Comparison of ENCODE assay signal across 25 mouse cellular contexts in the genomic region with DNA sequence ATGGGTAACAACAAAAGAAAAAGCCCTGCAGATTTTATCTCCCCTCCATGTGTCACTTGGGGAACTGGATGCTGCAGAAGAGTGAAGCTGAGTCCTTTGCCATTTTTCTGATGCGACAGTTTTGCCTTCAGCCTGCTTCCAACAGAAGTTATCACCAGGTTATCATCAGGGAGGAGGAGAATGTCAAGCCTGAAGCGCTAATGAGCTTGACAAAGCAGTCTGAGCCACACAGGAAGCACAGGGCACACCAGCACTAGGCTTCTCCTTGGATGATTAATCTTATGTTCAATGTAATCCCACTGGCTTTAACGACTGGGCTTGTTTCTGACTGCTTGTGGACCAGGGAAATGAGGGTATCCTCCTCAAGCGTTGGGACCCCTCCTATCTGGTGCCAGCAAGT.
DNase-seq lines count a peak whose midpoint lies in the region; ATAC-seq lines count a peak whose summit lies in the region.
"Had no signal": no experiment of that assay in that cellular context is flagged by ENCODE, and none has a peak within 500 bp of the region (broad histone marks: within the 10 kb centered on the region; RNA-seq: fewer than 3 reads in every experiment).

No protein-coding gene starts in this region.

- no peak overlapping the region for H3K27ac ChIP-seq in kidney, embryonic 14.5 days (ENCODE audit: low read depth, low read length)
- H3K27ac ChIP-seq: embryonic facial prominence, embryonic 10.5 days; embryonic facial prominence, embryonic 13.5 days; forebrain, embryonic 12.5 days; forebrain, embryonic 15.5 days; hindbrain, embryonic 12.5 days; hindbrain, embryonic 15.5 days had no signal

- no peaks in the 10 kb centered on the region for H3K9me3 ChIP-seq in kidney, embryonic 14.5 days (ENCODE audit: control insufficient read depth, low read length)
- H3K9me3 ChIP-seq: embryonic facial prominence, embryonic 10.5 days; embryonic facial prominence, embryonic 13.5 days; forebrain, embryonic 12.5 days; forebrain, embryonic 15.5 days; heart, embryonic 12.5 days; hindbrain, embryonic 12.5 days; hindbrain, embryonic 15.5 days had no signal

- H3K27me3 ChIP-seq in kidney, embryonic 14.5 days (ENCODE audit: control insufficient read depth, insufficient read depth, low read length), result no peaks in the 10 kb centered on the region
- H3K27me3 ChIP-seq: embryonic facial prominence, embryonic 13.5 days; forebrain, embryonic 12.5 days; forebrain, embryonic 15.5 days; heart, embryonic 12.5 days; hindbrain, embryonic 12.5 days; hindbrain, embryonic 15.5 days had no signal

- H3K4me3 ChIP-seq in kidney, embryonic 14.5 days (ENCODE audit: low read length), result no peak overlapping the region
- H3K4me3 ChIP-seq: embryonic facial prominence, embryonic 10.5 days; embryonic facial prominence, embryonic 13.5 days; erythroblast, embryonic 14.5 days; forebrain, embryonic 12.5 days; forebrain, embryonic 15.5 days; heart, embryonic 12.5 days; hindbrain, embryonic 12.5 days; hindbrain, embryonic 15.5 days had no signal

- H3K4me1 ChIP-seq in kidney, embryonic 14.5 days (ENCODE audit: control insufficient read depth, insufficient read depth, low read length), result 0 out of 2 replicates have a peak, but pooled peaks cover 10% of the 10 kb centered on the region
- H3K4me1 ChIP-seq: forebrain, embryonic 12.5 days; forebrain, embryonic 15.5 days; hindbrain, embryonic 12.5 days; hindbrain, embryonic 15.5 days had no signal

- WGBS in kidney, embryonic 14.5 days, result 6% methylated on average over 4 of the region's 4 CpGs

- peak; percentile 14 for DNase-seq in embryo, embryonic 11 days
- DNase-seq in embryo, embryonic 9.5 days (ENCODE audit: extremely low spot score), result no peak
- DNase-seq in kidney, postnatal 36 days, result no peak
- peak; percentile 51 for DNase-seq in retina, embryonic 14.5 days (ENCODE audit: low spot score)
- DNase-seq in adipocyte (ENCODE audit: low spot score), result no peak
- DNase-seq in right cerebral cortex, postnatal 36 days (ENCODE audit: low spot score in 2 of 2), result no peak
- DNase-seq: adrenal gland, postnatal 10 days; adrenal gland, postnatal 36 days; cerebellum, adult 11 months; cerebellum, adult 2 months; cerebellum, adult 9-11 months; cerebellum, postnatal 25 days; gastrocnemius, postnatal 10 days; gastrocnemius, postnatal 36 days; heart, postnatal 14 days had no signal

- H3K4me2 ChIP-seq in kidney, embryonic 14.5 days (replicated peaks; ENCODE audit: low read depth, low read length), result no peak overlapping the region
- H3K4me2 ChIP-seq: embryonic facial prominence, embryonic 13.5 days; forebrain, embryonic 12.5 days; forebrain, embryonic 15.5 days; heart, embryonic 12.5 days; hindbrain, embryonic 12.5 days; hindbrain, embryonic 15.5 days had no signal

- no peak overlapping the region for H3K9ac ChIP-seq in kidney, embryonic 14.5 days (ENCODE audit: low read depth, low read length)
- H3K9ac ChIP-seq: embryonic facial prominence, embryonic 13.5 days; forebrain, embryonic 12.5 days; forebrain, embryonic 15.5 days; heart, embryonic 12.5 days; hindbrain, embryonic 12.5 days; hindbrain, embryonic 15.5 days had no signal

- H3K36me3 ChIP-seq in kidney, embryonic 14.5 days (ENCODE audit: control insufficient read depth, insufficient read depth, low read length), result no peaks in the 10 kb centered on the region
- H3K36me3 ChIP-seq: embryonic facial prominence, embryonic 10.5 days; embryonic facial prominence, embryonic 13.5 days; forebrain, embryonic 12.5 days; forebrain, embryonic 15.5 days; heart, embryonic 12.5 days; hindbrain, embryonic 12.5 days; hindbrain, embryonic 15.5 days had no signal

- ATAC-seq in kidney, embryonic 14.5 days (ENCODE audit: low FRiP score, low TSS enrichment), result peak; percentile 52
- ATAC-seq: activated CD4-positive, CD25-positive, alpha-beta regulatory T cell, adult 4 months; forebrain, embryonic 15.5 days had no signal

Comparison
In these comparisons a context has a peak if more than half of its experiments do, and no peak if none do; other contexts are left out.
1. DNase-seq: peak in embryo, embryonic 11 days (single experiment) and retina, embryonic 14.5 days (single experiment); none in embryo, embryonic 9.5 days (single experiment), kidney, postnatal 36 days (0 of 2), adipocyte (single experiment) and right cerebral cortex, postnatal 36 days (0 of 2).